Comparison of ENCODE assay signal across 7 mouse cellular contexts in genomic region chr12:103425729-103426470, GRCm38 (mm10). TPM values are rescaled to one million over a fixed set of nuclear protein-coding genes. Genes with fewer than 3 reads are reported as not detected.
A peak's percentile ranks its signal among the peaks of the same experiment; 100 is the strongest.
DNase-seq lines count a peak whose midpoint lies in the region; ATAC-seq lines count a peak whose summit lies in the region.

Gene Ddx24, minus strand, starts transcription at chr12:103425830.

- no peaks in the 10 kb centered on the region for H3K27me3 ChIP-seq in embryonic facial prominence, embryonic 11.5 days (ENCODE audit: control insufficient read depth, insufficient read depth, low read length)
- H3K27me3 ChIP-seq in limb, embryonic 10.5 days (ENCODE audit: low read depth, poor library complexity, severe bottlenecking), result no peaks in the 10 kb centered on the region
- H3K27me3 ChIP-seq in midbrain, embryonic 13.5 days, result no peaks in the 10 kb centered on the region

- H3K27ac ChIP-seq in embryonic facial prominence, embryonic 11.5 days (replicated peaks; ENCODE audit: low read depth, low read length), result 0 out of 2 replicates have a peak within 1 kb of the TSS, but pooled peaks have one; percentile 8
- peak within 1 kb of the TSS; percentile 86 for H3K27ac ChIP-seq in limb, embryonic 10.5 days
- peak within 1 kb of the TSS; percentile 56 for H3K27ac ChIP-seq in midbrain, embryonic 13.5 days

- H3K4me3 ChIP-seq in embryonic facial prominence, embryonic 11.5 days (ENCODE audit: low read depth, low read length), result peak within 1 kb of the TSS; percentile 96
- peak within 1 kb of the TSS; percentile 91 for H3K4me3 ChIP-seq in limb, embryonic 10.5 days
- peak within 1 kb of the TSS; percentile 95 for H3K4me3 ChIP-seq in midbrain, embryonic 13.5 days (replicated peaks)

- no peaks in the 10 kb centered on the region for H3K4me1 ChIP-seq in embryonic facial prominence, embryonic 11.5 days (ENCODE audit: control insufficient read depth, insufficient read depth, low read length)
- peaks cover 26% of the 10 kb centered on the region for H3K4me1 ChIP-seq in limb, embryonic 10.5 days
- H3K4me1 ChIP-seq in midbrain, embryonic 13.5 days (replicated peaks), result peaks cover 39% of the 10 kb centered on the region

- peak within 1 kb of the TSS; percentile 86 for H3K9ac ChIP-seq in embryonic facial prominence, embryonic 11.5 days (replicated peaks; ENCODE audit: low read length)
- H3K9ac ChIP-seq in midbrain, embryonic 13.5 days (replicated peaks), result peak within 1 kb of the TSS; percentile 90

- WGBS in embryonic facial prominence, embryonic 11.5 days, result 2% methylated on average over 33 of the region's 33 CpGs
- WGBS in limb, embryonic 10.5 days, result 1% methylated on average over 33 of the region's 33 CpGs
- WGBS in midbrain, embryonic 13.5 days, result 2% methylated on average over 33 of the region's 33 CpGs

- H3K36me3 ChIP-seq in embryonic facial prominence, embryonic 11.5 days (replicated peaks; ENCODE audit: control insufficient read depth, insufficient read depth, low read depth, low read length), result no peaks in the 10 kb centered on the region; the same call in 1 of the 2 replicates
- H3K36me3 ChIP-seq in limb, embryonic 10.5 days, result peaks cover 28% of the 10 kb centered on the region
- peaks cover 16% of the 10 kb centered on the region for H3K36me3 ChIP-seq in midbrain, embryonic 13.5 days

- DNase-seq in adrenal gland, postnatal 14 days, result peak; percentile 98
- DNase-seq in embryonic facial prominence, embryonic 11.5 days (ENCODE audit: low spot score), result peak; percentile 98
- DNase-seq in kidney, adult 11 months, result peak; percentile 99
- peak; percentile 98 for DNase-seq in limb, embryonic 10.5 days (ENCODE audit: low spot score)
- DNase-seq in spleen, adult 12 weeks (ENCODE audit: low spot score), result peak; percentile 97

- peak within 1 kb of the TSS; percentile 67 for H3K4me2 ChIP-seq in embryonic facial prominence, embryonic 11.5 days (ENCODE audit: low read depth, low read length)
- H3K4me2 ChIP-seq in midbrain, embryonic 13.5 days (replicated peaks), result peak within 1 kb of the TSS; percentile 89

- peak; percentile 100 for ATAC-seq in embryonic facial prominence, embryonic 11.5 days (replicated peaks; ENCODE audit: insufficient number of reproducible peaks, low FRiP score, low TSS enrichment, low read depth)
- ATAC-seq in granulocyte monocyte progenitor cell, adult 5-6 weeks (replicated peaks; ENCODE audit: poor library complexity, severe bottlenecking), result peak; percentile 98
- peak; percentile 100 for ATAC-seq in midbrain, embryonic 13.5 days

- H3K9me3 ChIP-seq in embryonic facial prominence, embryonic 11.5 days (replicated peaks; ENCODE audit: control insufficient read depth, low read length), result no peaks in the 10 kb centered on the region
- H3K9me3 ChIP-seq in limb, embryonic 10.5 days (replicated peaks), result no peaks in the 10 kb centered on the region
- no peaks in the 10 kb centered on the region for H3K9me3 ChIP-seq in midbrain, embryonic 13.5 days

RNA-seq across cellular contexts. Expression of gene Ddx24, which starts in this region (rescaled TPM):
- total RNA-seq in adrenal gland, postnatal 14 days (2021), result 92.3 and 99.1 TPM in 2 replicates
- 114 TPM in 2 replicates for polyA plus RNA-seq in embryonic facial prominence, embryonic 11.5 days (2014; fragmentation: Nextera tagmentation; extraction: Ambion mirVana)
- total RNA-seq in granulocyte monocyte progenitor cell, adult 5-6 weeks (2014; fragmentation: Nextera tagmentation), result 54.0 and 66.7 TPM in 2 replicates
- 91.4 and 103 TPM in 2 replicates for total RNA-seq in granulocyte monocyte progenitor cell, adult 5-6 weeks (2017)
- polyA plus RNA-seq in limb, embryonic 10.5 days (2016; fragmentation: Nextera tagmentation; extraction: Ambion mirVana), result 92.5 and 101 TPM in 2 replicates
- polyA plus RNA-seq in midbrain, embryonic 13.5 days (2015; fragmentation: Nextera tagmentation; extraction: Ambion mirVana), result 138 and 163 TPM in 2 replicates

Comparison
In these comparisons a context has a peak if more than half of its experiments do, and no peak if none do; other contexts are left out.
1. Peak in every context shown above with its lines: DNase-seq, ATAC-seq, H3K4me3 ChIP-seq and H3K27ac ChIP-seq.
2. H3K27ac ChIP-seq: peak in every context shown above with its lines; median percentile 86 in limb, embryonic 10.5 days; 56 in midbrain, embryonic 13.5 days; 8 in embryonic facial prominence, embryonic 11.5 days.